Mouse (Mus musculus) limb, embryonic 14.5 days (tissue): ENCODE data around the gene Srm. TPM values are rescaled to one million over a fixed set of nuclear protein-coding genes. Genes with fewer than 3 reads are reported as not detected.

Source experiments
- ATAC-seq: fragments of 200-750 bp; cut with Nextera tagmentation; 2 replicates; pipeline ENCODE4 v1.8.0; 2017; ENCODE audit warnings: low read depth, moderate number of reproducible peaks, moderate TSS enrichment; ENCODE audit not compliant: low FRiP score
- DNase-seq: peaks from one replicate; pipeline ENCODE4 v3.0.0-alpha.2; 2015; ENCODE audit warnings: low spot score
- H3K27ac ChIP-seq: fragments of 300-500 bp; sonication (generic); replicated peaks from 2 replicates; pipeline ENCODE4 v1.5.1; 2014; ENCODE audit warnings: low read depth, mild to moderate bottlenecking, low read length, moderate library complexity, mixed read lengths
- H3K27me3 ChIP-seq: fragments of 300-500 bp; sonication (generic); 2 replicates; pipeline ENCODE4 v1.6.1; 2014; ENCODE audit warnings: low read length, mixed read lengths; ENCODE audit not compliant: control insufficient read depth, insufficient read depth
- H3K36me3 ChIP-seq: fragments of 300-500 bp; sonication (generic); 2 replicates; pipeline ENCODE4 v1.6.1; 2014; ENCODE audit warnings: mild to moderate bottlenecking, low read length, moderate library complexity, mixed read lengths; ENCODE audit not compliant: control insufficient read depth, insufficient read depth
- H3K4me1 ChIP-seq: fragments of 300-500 bp; sonication (generic); 2 replicates; pipeline ENCODE4 v1.6.1; 2014; ENCODE audit warnings: antibody characterized with exemption, low read length, mixed read lengths; ENCODE audit not compliant: control insufficient read depth, insufficient read depth
- H3K4me2 ChIP-seq: fragments of 300-500 bp; sonication (generic); replicated peaks from 2 replicates; pipeline ENCODE4 v1.6.1; 2014; ENCODE audit warnings: low read depth, mild to moderate bottlenecking, low read length, moderate library complexity; ENCODE audit not compliant: severe bottlenecking
- H3K4me3 ChIP-seq: fragments of 300-500 bp; sonication (generic); replicated peaks from 2 replicates; pipeline ENCODE4 v1.5.1; 2014; ENCODE audit warnings: low read length
- H3K9ac ChIP-seq: fragments of 300-500 bp; sonication (generic); 2 replicates; pipeline ENCODE4 v1.6.1; 2014; ENCODE audit warnings: mild to moderate bottlenecking, low read depth, low read length, moderate library complexity; ENCODE audit not compliant: severe bottlenecking
- H3K9me3 ChIP-seq: fragments of 300-500 bp; sonication (generic); 2 replicates; pipeline ENCODE4 v1.6.1; 2016; ENCODE audit warnings: low read length; ENCODE audit not compliant: control insufficient read depth
- POLR2A ChIP-seq: fragments of 200-500 bp; IDR thresholded peaks from 2 replicates; pipeline ENCODE4 v1.8.0; 2012; ENCODE audit warnings: inconsistent platforms, mild to moderate bottlenecking, moderate library complexity, borderline replicate concordance; ENCODE audit not compliant: insufficient read depth, insufficient read length; ENCODE audit errors: extremely low read depth
- WGBS: fragments of 180-500 bp; shearing (Covaris S2); extraction: QIAGEN DNeasy Blood & Tissue Kit; methylation state at CpG from one replicate; pipeline ENCODE4 v1.1.7; 2014; 5-methylcytosine and 5-hydroxymethylcytosine counted together
- polyA plus RNA-seq, 2 experiments: library from polyadenylated mRNA; depleted of rRNA in 1 of 2; stranded (reverse) in 1 of 2; unstranded in 1 of 2; fragments of >200 nt; fragmentation: Nextera tagmentation in 1 of 2; extraction: Ambion mirVana in 1 of 2; gene quantifications; 2 replicates each; pipeline versions ENCODE4 v1.2.1 to v1.2.3; 2012 to 2014

Srm gene
- polyA plus RNA-seq, 2 experiments: 188 to 284 TPM

DNA sequence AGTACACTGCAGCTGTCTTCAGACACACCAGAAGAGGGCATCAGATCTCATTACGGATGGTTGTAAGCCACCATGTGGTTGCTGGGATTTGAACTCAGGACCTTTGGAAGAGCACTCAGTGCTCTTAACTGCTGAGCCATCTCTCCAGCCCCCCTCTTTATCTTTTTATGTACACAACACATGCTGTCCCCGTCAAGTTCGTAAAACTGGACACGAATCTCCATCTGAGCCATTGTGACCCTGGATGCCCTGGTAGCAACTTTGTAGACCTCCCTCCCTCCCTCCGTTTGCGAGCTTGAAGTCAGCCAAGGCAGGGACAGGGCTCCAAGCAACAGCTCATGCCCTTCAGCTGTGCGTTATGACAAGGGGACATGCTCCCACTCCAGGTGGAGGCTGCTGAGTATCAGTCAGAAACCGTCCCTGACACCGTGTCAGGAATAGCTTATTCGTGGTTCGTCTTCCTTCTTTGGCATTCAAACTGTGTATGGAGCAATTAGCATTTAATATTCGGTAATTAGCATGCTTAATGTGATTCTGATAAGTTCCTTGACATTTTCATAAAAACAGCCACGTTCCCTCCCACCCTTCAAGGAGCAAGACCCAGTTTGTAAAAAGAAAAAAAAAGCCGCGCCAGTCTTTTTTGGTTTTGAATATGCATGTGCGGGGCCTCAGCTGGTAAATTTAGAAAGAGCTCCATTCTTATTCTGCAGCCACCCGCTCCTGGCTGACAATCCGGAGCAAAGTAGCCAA is 707 bp upstream of the Srm start:
- DNase-seq: no peak
- ATAC-seq: peak; percentile 17; the same call in 1 of the 2 replicates
- Histone ChIP-seq H3K36me3 (peaks cover 24% of the 10 kb centered on the region), H3K4me3 (peak overlapping the region; percentile 88), H3K4me1 (peaks cover 5% of the 10 kb centered on the region), H3K9ac (peak overlapping the region; percentile 83), H3K9me3 (no peaks in the 10 kb centered on the region), H3K4me2 (peak overlapping the region; percentile 87), H3K27ac (peak overlapping the region; percentile 63), H3K27me3 (no peaks in the 10 kb centered on the region)
- TF ChIP-seq POLR2A: no peak
- WGBS: 6% methylated on average over 18 of the region's 18 CpGs

DNA sequence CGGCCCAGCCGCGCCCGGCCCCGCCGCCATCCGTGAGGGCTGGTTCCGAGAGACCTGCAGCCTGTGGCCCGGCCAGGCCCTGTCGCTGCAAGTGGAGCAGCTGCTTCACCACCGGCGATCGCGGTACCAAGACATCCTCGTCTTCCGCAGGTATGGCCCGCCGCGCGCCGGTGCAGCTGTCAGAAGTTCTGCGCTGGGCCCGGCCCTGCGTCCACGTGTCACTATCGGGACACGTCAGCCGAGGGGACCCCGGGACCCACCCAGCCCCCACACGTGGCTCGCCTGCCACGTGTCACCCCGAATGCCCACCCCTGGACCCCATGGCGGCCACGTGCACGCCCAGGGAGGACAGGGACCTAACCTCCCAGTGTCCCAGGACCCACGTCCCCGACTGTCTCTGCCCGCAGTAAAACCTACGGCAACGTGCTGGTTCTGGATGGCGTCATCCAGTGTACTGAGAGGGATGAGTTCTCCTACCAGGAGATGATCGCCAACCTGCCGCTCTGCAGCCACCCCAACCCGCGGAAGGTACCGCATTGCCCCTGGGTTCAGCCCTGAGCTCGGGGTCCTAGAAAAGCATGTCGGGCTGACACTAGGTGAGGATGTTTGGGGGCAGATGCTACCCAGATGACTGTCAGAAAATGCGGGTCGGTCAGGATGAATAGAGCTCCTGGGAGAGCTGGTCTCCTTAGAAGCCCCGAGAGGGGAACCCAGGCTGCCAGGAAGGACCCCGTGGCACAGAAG is 506 bp downstream of the Srm start:
- ATAC-seq (peak; percentile 30), DNase-seq (no peak)
- H3K27ac ChIP-seq: peak overlapping the region; percentile 70
- WGBS: under 1% methylated on average over 30 of the region's 53 CpGs
- peak overlapping the region; percentile 88 for H3K4me3 ChIP-seq
- no peak for TF ChIP-seq POLR2A
- H3K4me1 ChIP-seq: peaks cover 5% of the 10 kb centered on the region
- peak overlapping the region; percentile 83 for H3K9ac ChIP-seq
- peaks cover 35% of the 10 kb centered on the region for H3K36me3 ChIP-seq
- H3K9me3 ChIP-seq: no peaks in the 10 kb centered on the region
- no peaks in the 10 kb centered on the region for H3K27me3 ChIP-seq
- H3K4me2 ChIP-seq: peak overlapping the region; percentile 87

DNA sequence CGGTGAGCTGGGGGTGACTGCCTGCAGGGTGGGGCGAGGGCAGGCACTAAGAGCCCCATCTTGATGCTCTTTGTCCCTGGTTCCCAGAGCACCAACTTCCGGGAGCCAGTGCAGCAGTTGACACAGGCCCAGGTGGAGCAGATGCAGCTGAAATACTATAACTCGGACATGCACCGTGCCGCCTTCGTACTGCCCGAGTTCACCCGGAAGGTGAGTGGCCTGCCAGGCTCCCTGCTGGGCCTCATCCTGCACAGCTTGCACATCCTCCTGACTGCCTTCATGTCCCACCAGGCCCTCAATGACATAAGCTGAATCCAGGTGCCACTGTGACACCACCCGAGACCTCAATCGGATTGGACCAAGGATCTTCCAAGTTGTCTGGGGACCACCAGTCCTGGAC is 2.7 kb downstream of the Srm start:
- ATAC-seq (no peak), DNase-seq (no peak)
- WGBS: 94% methylated on average over 11 of the region's 11 CpGs
- no peak for TF ChIP-seq POLR2A
- Histone ChIP-seq H3K9ac (no peak overlapping the region), H3K36me3 (peaks cover 54% of the 10 kb centered on the region), H3K4me3 (no peak overlapping the region), H3K9me3 (no peaks in the 10 kb centered on the region), H3K4me1 (peaks cover 5% of the 10 kb centered on the region), H3K27me3 (no peaks in the 10 kb centered on the region), H3K27ac (no peak overlapping the region), H3K4me2 (no peak overlapping the region)

DNA sequence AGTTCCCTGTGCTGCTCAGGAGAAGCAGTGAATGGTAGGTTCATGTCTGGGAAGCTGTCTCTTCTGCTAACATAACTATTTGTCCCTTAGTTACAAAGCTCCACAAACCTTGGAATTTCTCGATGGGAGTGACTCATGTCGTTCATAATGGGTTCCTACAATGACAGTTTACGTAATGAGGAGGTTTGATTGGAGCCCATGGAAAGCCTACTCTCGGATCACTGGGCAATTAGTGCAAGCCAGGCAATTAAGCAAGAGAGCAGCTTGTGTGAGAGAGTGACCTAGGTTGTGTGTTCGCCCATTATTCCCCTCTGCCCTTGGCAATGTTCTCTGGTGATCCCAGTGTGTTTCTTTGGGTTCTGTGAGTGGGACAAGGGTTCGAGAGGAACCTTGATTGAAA is 4.6 kb downstream of the Srm start:
- 90% methylated on average over 6 of the region's 6 CpGs for WGBS
- no peak for ATAC-seq

DNA sequence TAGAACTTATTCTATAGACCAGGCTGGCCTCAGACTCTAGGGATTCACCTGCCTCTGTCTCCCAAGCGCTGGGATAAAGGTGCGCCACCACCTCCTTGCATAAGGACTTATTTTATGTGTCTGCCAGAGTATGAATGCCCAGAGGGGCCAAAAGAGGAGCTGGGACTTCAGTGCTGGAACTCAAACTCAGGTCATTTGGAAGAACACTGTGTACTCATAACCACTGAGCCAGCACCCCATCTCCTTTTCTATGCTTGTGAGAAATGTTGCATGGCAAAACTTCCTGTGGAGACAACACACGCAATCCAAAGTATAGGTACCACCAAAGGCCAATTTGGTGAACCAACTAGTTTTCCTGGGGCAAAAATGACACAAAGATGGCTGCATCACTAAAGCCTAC is 5.4 kb downstream of the Srm start:
- ATAC-seq (no peak), DNase-seq (no peak)
- Histone ChIP-seq H3K36me3 (peaks cover 58% of the 10 kb centered on the region), H3K4me1 (peaks cover 5% of the 10 kb centered on the region), H3K4me3 (no peak overlapping the region), H3K9me3 (no peaks in the 10 kb centered on the region), H3K27ac (no peak overlapping the region), H3K4me2 (no peak overlapping the region), H3K27me3 (no peaks in the 10 kb centered on the region), H3K9ac (no peak overlapping the region)
- 95% methylated on average over 3 of the region's 3 CpGs for WGBS
- TF ChIP-seq POLR2A: no peak

More for the DNA sequence above, 4.6 kb downstream of the Srm start:
- Histone ChIP-seq H3K36me3 (peaks cover 58% of the 10 kb centered on the region), H3K27ac (no peak overlapping the region), H3K27me3 (no peaks in the 10 kb centered on the region), H3K4me3 (no peak overlapping the region), H3K4me1 (peaks cover 5% of the 10 kb centered on the region), H3K4me2 (no peak overlapping the region), H3K9me3 (no peaks in the 10 kb centered on the region), H3K9ac (no peak overlapping the region)
- no peak for DNase-seq
- TF ChIP-seq POLR2A: no peak
